Mouse (Mus musculus) CD8-positive naive resting alpha-beta T cell, adult 2 months (primary cell): ENCODE data around the gene Gm44965.

Experiments used
- DNase-seq, 2 experiments: peaks; one replicate each; pipeline ENCODE4 v3.0.0; 2022; ENCODE audit warnings: low read depth in 2 of 2, low spot score in 2 of 2

Gm44965 gene

GRCm38 (mm10) chr6:48658721-48659120 is 65.0 kb downstream of the Gm44965 start:
- DNase-seq, result no peak

GRCm38 (mm10) chr6:48664750-48665149 is 71.0 kb downstream of the Gm44965 start:
- DNase-seq, result no peak

DNA sequence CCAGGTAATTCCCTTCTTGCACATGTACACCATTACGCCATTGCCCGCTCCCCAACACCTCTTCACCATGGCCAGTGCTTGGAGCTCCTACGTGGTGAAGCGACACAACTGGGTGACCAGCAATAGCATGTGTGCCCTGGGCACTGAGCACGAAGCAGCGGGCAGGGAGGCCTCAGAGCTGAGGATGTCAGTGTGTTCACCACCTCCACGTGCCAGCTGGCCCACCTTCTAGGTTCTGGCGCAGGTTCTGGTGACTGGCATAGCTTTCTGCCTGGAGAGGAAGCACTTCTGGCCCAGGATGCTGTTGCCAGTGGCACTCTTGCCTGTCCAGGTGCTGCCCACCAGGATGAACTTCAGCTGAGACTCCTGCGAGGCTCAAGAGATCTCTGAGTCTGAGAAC is 71.7 kb downstream of the Gm44965 start:
- no peak for DNase-seq

DNA sequence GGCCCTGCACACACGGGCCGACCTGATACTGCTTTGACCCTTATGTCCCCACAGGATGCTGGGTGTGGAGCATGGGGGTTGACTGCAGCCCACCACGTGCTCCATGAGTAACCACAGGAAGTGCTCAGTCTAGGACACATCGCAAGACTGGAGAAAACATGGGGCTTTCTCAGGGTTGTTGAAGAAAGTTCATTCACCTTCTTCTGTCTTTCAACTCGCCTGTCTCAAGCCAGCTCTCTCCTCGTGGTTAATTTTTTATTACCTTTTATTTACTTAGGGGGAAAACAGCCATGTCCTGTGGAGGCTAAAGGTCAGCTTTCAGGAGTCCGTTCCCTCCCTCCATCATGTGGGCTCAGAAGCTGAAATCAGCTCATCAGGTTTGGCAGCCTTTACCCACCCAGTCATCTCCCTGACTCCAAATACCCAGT is 72.4 kb downstream of the Gm44965 start:
- DNase-seq, result no peak

- no peak for DNase-seq
Observed at GRCm38 (mm10) chr6:48668022-48668421, 74.3 kb downstream of the Gm44965 start.
